Mouse (Mus musculus): ENCODE measurements at regions not wholly inside any gene's neighbourhood (a gene's known extent, or its start where the extent isn't known, plus 50 kb on each side); places are given as distances from the start of the nearest gene placed in this dataset.

DNA sequence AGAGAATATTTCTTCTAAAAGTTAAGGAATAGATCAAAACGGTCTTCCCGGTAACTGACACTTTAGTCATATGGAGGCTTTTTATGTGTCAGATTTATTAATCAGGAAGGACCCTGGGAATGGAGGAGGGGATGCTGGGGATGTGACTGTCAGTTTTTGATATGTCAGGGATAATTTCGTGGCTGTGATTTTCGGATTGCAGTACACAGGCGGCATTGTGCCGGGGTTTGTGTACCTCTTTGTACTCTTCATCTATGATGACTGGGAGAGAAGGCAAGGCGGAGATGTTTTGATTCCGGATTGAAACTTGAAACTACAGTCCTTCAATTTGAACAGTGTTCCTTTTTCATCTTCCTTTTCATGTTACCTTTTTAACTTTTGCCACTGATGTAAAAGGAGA is 344.2 kb downstream of the Mdfic start:
- DNase-seq = no peak

DNA sequence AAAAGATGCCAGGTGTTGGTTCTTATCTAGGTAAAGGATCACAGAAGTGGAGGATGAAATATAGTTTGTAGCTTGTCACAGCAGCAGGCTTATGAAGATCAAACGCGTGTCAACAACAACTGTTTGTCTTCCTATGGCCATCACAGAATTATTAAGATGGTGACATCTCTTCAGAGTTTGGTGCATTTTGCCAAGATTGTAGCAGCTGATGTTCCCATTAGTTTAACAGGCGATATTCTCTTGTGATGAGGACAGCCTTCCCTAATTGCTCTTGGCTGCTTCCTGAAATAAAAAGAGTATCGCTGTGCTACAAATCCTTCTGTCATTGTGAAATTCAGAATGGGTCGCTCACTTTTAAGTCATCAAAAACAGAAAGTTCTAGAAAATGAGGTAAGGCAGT is 344.7 kb downstream of the Mdfic start:
- DNase-seq = no peak

- no peak for DNase-seq
Measured at GRCm38 (mm10) chr6:16076266-16076665, 355.8 kb downstream of the Mdfic start.

DNA sequence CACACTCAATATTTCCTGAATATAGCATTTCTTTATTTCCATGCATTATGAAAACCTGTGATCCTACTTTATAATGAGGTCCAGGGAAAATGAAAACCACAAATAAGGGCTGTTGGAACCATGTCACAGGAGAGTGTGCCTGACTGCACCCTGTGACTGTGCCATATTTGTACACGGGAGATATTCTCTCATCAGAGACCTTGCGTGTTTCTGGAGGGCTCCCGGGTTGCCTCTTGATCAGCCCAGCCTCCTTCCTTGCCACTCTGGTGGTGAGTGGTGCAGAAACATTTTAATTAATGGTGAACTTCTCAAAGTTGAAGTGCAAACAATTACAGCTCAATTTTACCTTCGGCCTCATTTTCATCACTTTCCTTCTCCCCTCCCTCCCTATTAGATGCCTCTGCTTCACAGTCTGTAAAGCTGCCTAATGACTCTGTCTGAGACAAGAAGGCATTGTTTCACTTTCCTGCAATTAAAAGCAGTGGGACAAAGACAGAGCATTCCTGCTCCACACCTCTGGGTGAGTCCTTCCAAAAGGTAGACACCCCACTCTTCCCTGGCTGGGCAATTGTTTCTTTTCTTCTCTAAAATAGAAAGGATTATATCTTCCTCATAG is 356.8 kb downstream of the Mdfic start:
- DNase-seq = no peak

DNA sequence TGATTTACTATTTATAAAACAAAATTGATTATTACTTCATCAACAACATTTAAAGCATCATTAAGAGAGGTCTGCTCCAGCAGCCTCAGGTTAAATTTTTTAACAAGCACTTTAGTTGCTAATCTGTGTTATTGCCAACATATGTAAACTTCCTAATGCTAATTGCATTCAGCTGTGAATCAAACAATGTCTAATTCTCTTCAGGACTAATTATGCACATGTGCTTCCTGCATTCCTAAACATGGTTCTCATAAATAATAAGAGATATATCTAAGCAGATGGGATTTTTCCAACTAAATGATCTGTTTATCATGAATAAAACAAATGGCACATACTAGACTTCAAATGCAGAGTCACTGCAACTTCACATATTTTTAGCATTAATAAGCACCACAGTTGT is 357.5 kb downstream of the Mdfic start:
- DNase-seq = no peak

DNA sequence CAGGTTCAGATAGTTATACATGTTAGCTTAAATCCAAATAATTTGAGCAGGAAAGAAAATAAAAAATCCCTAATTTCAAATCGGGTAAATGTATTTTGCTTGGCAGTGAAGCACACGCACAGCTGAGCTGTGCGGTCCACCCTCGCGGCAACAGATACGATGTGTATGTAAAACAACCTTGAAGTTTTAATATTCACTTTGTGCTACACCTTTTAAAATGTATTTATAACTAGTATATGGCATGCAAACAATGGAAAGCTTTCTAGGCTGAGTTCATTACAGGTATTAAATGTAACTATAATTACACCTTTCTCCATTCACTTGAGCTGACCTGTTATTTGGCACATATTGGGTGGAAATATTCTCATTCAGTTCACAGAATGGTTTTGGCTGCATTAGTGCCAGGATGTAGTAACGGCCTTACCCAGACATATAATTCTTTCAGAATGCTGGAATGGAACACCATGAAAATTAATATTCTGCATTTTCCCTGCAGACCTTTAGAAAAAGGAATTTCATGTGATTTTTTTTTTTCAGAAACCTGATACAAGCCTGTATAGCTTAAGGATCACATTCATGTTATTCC is 366.6 kb downstream of the Mdfic start:
- DNase-seq = no peak

- DNase-seq = no peak
Measured at GRCm38 (mm10) chr6:16098761-16099160, 378.3 kb downstream of the Mdfic start.

- DNase-seq = no peak
Measured at GRCm38 (mm10) chr6:16141009-16141408, 420.5 kb downstream of the Mdfic start.

DNA sequence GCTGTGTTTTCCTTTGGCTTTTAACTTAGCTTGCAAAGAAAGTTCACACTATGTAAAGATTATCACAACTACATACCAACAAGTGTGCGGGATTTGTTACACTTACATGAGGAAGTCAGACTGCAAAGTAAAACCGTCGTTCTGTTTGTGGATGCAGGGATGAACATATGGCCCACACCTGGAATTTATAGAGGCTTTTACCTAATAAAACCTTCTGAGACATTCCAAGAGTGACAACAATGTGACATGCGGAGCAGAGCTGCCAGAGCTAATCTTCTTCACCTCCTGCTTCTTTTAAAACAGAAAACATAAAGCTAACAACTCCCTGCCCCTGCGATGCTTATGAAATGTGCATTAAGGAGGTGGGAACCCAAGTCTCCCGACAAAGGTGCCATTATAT is 424.1 kb downstream of the Mdfic start:
- DNase-seq = no peak

DNA sequence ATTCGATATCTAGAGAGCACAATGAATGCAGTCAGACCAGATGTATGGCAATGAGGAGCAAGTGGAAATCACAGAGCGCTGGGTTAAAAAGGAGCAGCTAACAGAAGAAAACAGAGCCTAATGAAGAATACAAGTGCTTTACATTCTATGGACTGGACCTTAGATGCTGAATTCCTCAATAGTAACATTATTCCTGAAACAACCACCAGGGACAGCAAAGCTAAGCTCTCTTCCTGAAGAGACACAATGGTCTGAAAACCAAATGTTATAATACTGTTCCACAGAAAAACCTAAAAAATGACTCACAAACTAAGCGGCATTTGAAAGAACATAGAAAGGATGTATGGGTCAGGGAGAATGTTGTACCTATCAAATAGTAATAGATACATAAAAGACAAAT is 430.1 kb downstream of the Mdfic start:
- DNase-seq = no peak

GRCm38 (mm10) chr6:16151478-16151877 is 431.0 kb downstream of the Mdfic start:
- DNase-seq = no peak

- peak; percentile 20 for DNase-seq
Measured at GRCm38 (mm10) chr6:16152691-16153090, 432.2 kb downstream of the Mdfic start.

GRCm38 (mm10) chr6:16165012-16165411 is 444.6 kb downstream of the Mdfic start:
- DNase-seq = no peak

GRCm38 (mm10) chr6:16171871-16172270 is 451.4 kb downstream of the Mdfic start:
- no peak for DNase-seq

DNA sequence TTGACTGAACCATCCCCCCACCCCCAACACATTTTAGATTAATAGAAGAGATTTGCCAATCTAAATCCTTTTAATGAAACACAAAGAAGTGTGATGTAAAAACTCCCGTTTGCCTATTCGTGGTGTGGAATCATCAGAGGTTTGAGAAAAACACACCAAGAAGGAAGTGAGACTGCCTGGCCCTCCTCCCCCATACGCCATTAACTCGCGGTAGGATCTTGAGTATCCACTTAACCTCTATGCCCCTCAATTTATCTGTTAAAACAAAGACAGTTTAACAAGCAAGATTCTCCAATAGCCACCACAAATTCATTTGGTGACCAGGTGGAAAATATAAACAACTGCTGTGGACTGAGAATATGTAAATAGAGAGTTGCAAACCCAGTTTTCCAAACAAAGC is 456.9 kb downstream of the Mdfic start:
- no peak for DNase-seq

- no peak for DNase-seq
Measured at GRCm38 (mm10) chr6:16187983-16188550, 467.6 kb downstream of the Mdfic start.

- no peak for DNase-seq
Measured at GRCm38 (mm10) chr6:16212975-16213374, 492.5 kb downstream of the Mdfic start.

DNA sequence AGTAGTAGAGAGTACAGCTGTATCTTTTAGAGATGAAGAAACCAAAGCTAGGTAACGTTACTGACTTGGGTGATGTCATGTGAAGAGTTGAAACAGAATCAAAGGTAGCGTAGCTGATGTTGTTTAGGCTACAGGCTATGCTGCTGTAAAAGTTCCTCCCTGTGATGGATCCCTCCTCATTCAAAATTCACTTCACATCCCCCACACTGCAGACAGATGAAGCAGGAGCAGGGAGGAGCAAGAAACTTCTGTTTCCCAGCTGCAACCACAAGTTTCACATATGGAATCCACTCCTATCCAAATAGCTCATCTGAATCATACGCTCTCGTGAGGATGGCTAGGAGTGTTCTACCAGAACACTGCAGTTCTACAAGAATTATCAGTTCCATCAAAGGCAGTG is 493.2 kb downstream of the Mdfic start:
- no peak for DNase-seq

- peak; percentile 39 for DNase-seq
Measured at GRCm38 (mm10) chr6:16221002-16221627, 500.7 kb downstream of the Mdfic start.
